Comparison of ENCODE assay signal across 17 mouse cellular contexts in the genomic region with DNA sequence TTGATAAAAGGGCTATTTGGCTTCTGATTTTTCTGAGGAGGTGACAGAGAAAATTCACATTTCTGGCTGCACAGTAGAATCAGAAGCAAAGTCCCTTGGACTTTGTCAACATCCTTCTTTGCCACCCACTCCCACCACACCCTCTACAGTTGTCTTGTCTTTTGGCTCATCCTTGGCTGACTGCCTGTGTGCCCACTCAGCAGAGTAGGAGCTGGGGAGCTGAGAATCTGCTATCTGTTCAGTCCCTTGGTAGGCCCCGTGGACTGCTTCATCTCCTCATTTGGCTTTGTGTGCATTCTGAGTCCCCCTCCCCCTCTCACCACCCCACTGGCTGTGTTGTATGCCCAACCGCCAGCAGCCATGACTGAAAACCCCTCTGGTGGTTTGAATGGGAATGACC.
DNase-seq lines count a peak whose midpoint lies in the region; TF ChIP-seq lines count a peak whose summit lies in the region.
"Had no signal": no experiment of that assay in that cellular context is flagged by ENCODE, and none has a peak within 500 bp of the region (broad histone marks: within the 10 kb centered on the region; RNA-seq: fewer than 3 reads in every experiment).

No protein-coding gene starts in this region.

- 90% methylated on average over 2 of the region's 2 CpGs for WGBS in thymus, adult 2 months

- intact Hi-C loops in gastrocnemius, postnatal 36 days (cut with DNase I) = no loop called here

- H3K4me1 ChIP-seq in thymus, adult 2 months (replicated peaks; ENCODE audit: control insufficient read depth, insufficient read depth, low read length) = no peaks in the 10 kb centered on the region
- H3K4me1 ChIP-seq: embryonic facial prominence, embryonic 12.5 days; megakaryocyte, embryonic 14.5 days had no signal

- no peaks in the 10 kb centered on the region for H3K27me3 ChIP-seq in thymus, adult 2 months (ENCODE audit: control insufficient read depth, insufficient read depth, low read length)
- H3K27me3 ChIP-seq: embryonic facial prominence, embryonic 12.5 days; megakaryocyte, embryonic 14.5 days had no signal

- H3K4me3 ChIP-seq in layer of hippocampus, adult 2 months = no peak overlapping the region
- no peak overlapping the region for H3K4me3 ChIP-seq in thymus, adult 2 months (ENCODE audit: control insufficient read depth, insufficient read depth, low read length)
- H3K4me3 ChIP-seq: embryonic facial prominence, embryonic 12.5 days; megakaryocyte, embryonic 14.5 days had no signal

- H3K27ac ChIP-seq in layer of hippocampus, adult 2 months = no peak overlapping the region
- no peak overlapping the region for H3K27ac ChIP-seq in thymus, adult 2 months (ENCODE audit: control insufficient read depth, insufficient read depth, low read length)
- H3K27ac ChIP-seq: embryonic facial prominence, embryonic 12.5 days had no signal

- DNase-seq in layer of hippocampus, adult 11-12 months (ENCODE audit: low spot score) = peak; percentile 60
- DNase-seq in layer of hippocampus, adult 9-10 months (ENCODE audit: low spot score) = no peak
- DNase-seq in layer of hippocampus, adult 2 months (ENCODE audit: low spot score in 2 of 2) = peak; percentile 50 to 69
- peak; percentile 33 to 79 for DNase-seq in left cerebral cortex, adult 9 months (ENCODE audit: low spot score in 2 of 2)
- peak; percentile 42 for DNase-seq in right cerebral cortex, postnatal 14 days
- no peak for DNase-seq in gastrocnemius, postnatal 36 days
- DNase-seq in thymus, adult 2 months = no peak
- DNase-seq in thymus, postnatal 14 days = no peak
- DNase-seq: adrenal gland, adult 2 months; gastrocnemius, postnatal 25 days; kidney, adult 11 months; kidney, postnatal 10 days; liver; lung, adult 2 months; spleen, adult 18-20 months had no signal

- TF ChIP-seq CTCF in layer of hippocampus, adult 2 months (conservative IDR thresholded peaks at IDR 0.05) = no peak
- no peak for TF ChIP-seq CTCF in thymus, adult 2 months (IDR thresholded peaks at IDR 0.05; ENCODE audit: borderline replicate concordance, control insufficient read depth, extremely low read depth, insufficient read depth, low read length, poor library complexity)

- no peaks in the 10 kb centered on the region for H3K36me3 ChIP-seq in thymus, adult 2 months (ENCODE audit: control insufficient read depth, insufficient read depth, low read length)
- H3K36me3 ChIP-seq: embryonic facial prominence, embryonic 12.5 days had no signal

- no peak for TF ChIP-seq POLR2A in thymus, adult 2 months (IDR thresholded peaks at IDR 0.05; ENCODE audit: control insufficient read depth, extremely low read depth, insufficient read depth, low read length, poor library complexity)

Comparison
In these comparisons a context has a peak if more than half of its experiments do, and no peak if none do; other contexts are left out.
1. DNase-seq: peak in layer of hippocampus, adult 11-12 months (single experiment), layer of hippocampus, adult 2 months (2 of 2), left cerebral cortex, adult 9 months (2 of 2) and right cerebral cortex, postnatal 14 days (single experiment); none in layer of hippocampus, adult 9-10 months (single experiment), gastrocnemius, postnatal 36 days (0 of 2), thymus, adult 2 months (single experiment) and thymus, postnatal 14 days (single experiment).